Mouse (Mus musculus) E14TG2a.4 (cell line): ENCODE data around the gene Lss.

ENCODE experiments used
- H3K27me3 ChIP-seq: 2 replicates; pipeline ENCODE4 v1.6.1; 2014; ENCODE audit warnings: low read length, control low read depth; ENCODE audit not compliant: insufficient read depth
- H3K36me3 ChIP-seq: 2 replicates; pipeline ENCODE4 v1.6.1; 2014; ENCODE audit warnings: low read length, control low read depth; ENCODE audit not compliant: insufficient read depth
- H3K4me1 ChIP-seq: replicated peaks from 2 replicates; pipeline ENCODE4 v1.6.1; 2014; ENCODE audit warnings: low read depth, low read length, control low read depth
- H3K4me3 ChIP-seq: replicated peaks from 2 replicates; pipeline ENCODE4 v1.5.1; 2014; ENCODE audit warnings: mild to moderate bottlenecking, low read length
- H3K9me3 ChIP-seq: 2 replicates; pipeline ENCODE4 v1.6.1; 2014; ENCODE audit warnings: low read length, control low read depth
- CTCF ChIP-seq: conservative IDR thresholded peaks from 2 replicates; pipeline ENCODE4 v1.5.1; 2014; ENCODE audit warnings: low read length
- NANOG ChIP-seq: IDR thresholded peaks from 2 replicates; pipeline ENCODE4 v1.6.1; 2014; ENCODE audit warnings: borderline replicate concordance, low read length, mixed read lengths
- POU5F1 ChIP-seq: IDR thresholded peaks from 2 replicates; pipeline ENCODE4 v1.6.1; 2014; ENCODE audit warnings: low read length, borderline replicate concordance

Lss gene

DNA sequence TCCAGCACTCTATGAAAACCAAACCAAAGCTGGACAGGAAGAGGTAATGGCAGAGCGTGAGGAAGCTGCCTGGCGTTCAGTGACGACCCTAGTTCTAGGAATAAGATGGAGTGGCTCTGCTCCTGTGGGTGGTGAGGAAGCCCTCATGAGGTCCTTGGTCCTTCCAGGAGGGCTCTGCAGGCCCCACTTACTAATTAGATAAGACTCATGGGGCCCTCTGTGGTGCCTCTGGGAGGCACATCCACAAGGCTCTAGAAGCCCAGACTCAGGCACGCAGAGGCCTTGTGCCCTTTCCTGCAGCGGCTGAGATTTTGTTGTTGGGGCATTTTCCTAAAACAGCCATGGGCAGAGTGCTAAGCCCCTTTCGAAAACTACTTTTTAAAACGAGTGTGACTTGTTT is 25.5 kb upstream of the Lss start:
- H3K4me1 ChIP-seq: no peaks in the 10 kb centered on the region
- no peak overlapping the region for H3K4me3 ChIP-seq
- peaks cover 96% of the 10 kb centered on the region for H3K36me3 ChIP-seq
- TF ChIP-seq POU5F1 (no peak), NANOG (no peak), CTCF (no peak)
- H3K27me3 ChIP-seq: no peaks in the 10 kb centered on the region
- H3K9me3 ChIP-seq: no peaks in the 10 kb centered on the region

DNA sequence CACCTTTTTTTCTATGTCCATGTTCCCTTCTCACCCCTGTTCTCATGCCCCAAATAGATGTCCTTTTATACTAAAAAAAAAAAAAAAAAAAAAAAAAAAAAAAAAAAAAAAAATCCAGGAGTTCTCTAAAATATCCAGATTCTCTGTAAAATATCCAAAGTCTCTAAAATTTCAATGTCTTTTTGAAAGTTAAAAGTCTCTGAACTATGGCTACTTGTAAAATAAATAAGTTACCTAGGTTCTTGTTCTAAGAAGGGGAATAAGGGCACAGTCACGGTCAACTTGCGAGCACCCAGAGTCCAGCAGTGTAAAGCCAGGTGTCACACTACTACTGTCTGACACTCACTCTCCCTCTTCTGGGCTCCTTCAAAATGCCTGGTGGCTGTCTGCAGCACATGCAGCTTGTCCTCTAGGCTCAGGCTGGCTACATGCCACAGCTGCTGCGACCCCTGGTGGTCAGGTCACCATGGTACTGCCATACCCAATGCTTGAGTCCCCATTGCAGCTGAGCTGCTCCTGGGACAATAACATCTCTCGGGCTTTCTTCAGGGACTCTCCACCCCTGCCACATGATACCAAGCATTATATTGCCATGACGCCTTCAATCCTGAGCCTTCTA is 18.3 kb upstream of the Lss start:
- H3K4me1 ChIP-seq: no peaks in the 10 kb centered on the region
- H3K36me3 ChIP-seq: peaks cover 78% of the 10 kb centered on the region
- TF ChIP-seq NANOG: no peak
- no peak for TF ChIP-seq POU5F1
- peak; percentile 91 for TF ChIP-seq CTCF
- peaks cover 6% of the 10 kb centered on the region for H3K9me3 ChIP-seq
- no peaks in the 10 kb centered on the region for H3K27me3 ChIP-seq
- H3K4me3 ChIP-seq: no peak overlapping the region

DNA sequence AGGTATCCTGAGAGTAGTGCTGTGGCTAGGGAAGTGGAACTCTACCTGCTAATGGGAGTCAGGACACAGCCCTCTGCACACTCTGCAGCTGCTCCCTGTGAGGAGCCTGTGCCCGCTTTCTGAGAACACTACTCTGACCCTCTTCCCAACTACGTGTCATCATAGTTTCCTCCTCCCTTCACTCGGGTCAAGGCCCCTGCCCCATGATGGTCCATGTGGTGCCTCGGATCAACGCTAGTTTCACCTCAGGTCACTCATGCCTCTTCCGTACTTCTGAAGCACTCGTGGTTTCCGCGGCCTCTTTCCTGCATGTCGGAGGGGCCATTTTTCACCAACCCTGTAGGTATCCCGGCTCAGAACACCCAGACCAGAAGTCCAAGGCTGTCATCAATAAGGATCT is 466 bp upstream of the Lss start:
- TF ChIP-seq POU5F1 (no peak), CTCF (no peak), NANOG (no peak)
- Histone ChIP-seq H3K4me1 (peaks cover 34% of the 10 kb centered on the region), H3K27me3 (no peaks in the 10 kb centered on the region), H3K36me3 (peaks cover 35% of the 10 kb centered on the region), H3K4me3 (peak overlapping the region; percentile 81), H3K9me3 (peaks cover 3% of the 10 kb centered on the region; the same call in 1 of the 2 replicates)

GRCm38 (mm10) chr10:76531828-76532227 is 440 bp downstream of the Lss start:
- H3K4me1 ChIP-seq: peaks cover 35% of the 10 kb centered on the region
- peaks cover 44% of the 10 kb centered on the region for H3K36me3 ChIP-seq
- H3K27me3 ChIP-seq: no peaks in the 10 kb centered on the region
- H3K9me3 ChIP-seq: no peaks in the 10 kb centered on the region
- TF ChIP-seq CTCF (no peak), POU5F1 (no peak), NANOG (no peak)
- peak overlapping the region; percentile 95 for H3K4me3 ChIP-seq

DNA sequence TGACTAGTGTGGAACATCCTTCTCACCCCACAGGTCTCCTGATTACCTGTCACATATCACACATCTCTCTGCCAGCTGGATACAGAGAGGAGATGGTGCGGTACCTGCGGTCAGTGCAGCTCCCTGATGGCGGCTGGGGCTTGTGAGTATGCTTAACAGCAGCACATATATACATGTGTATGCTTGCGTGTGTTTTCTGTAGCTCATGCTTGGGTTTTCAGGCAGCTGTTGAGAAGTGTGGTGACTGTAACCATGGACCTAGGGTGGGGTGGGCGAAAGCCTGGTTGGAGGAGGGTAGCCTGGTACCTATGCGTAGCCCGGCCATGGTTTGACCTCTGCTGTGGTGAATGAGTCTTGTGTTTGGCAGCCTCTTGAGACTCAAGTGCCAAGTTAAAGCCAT is 4.1 kb downstream of the Lss start:
- Histone ChIP-seq H3K9me3 (no peaks in the 10 kb centered on the region), H3K27me3 (no peaks in the 10 kb centered on the region), H3K4me1 (peaks cover 36% of the 10 kb centered on the region), H3K4me3 (no peak overlapping the region), H3K36me3 (peaks cover 81% of the 10 kb centered on the region)
- TF ChIP-seq CTCF (no peak), NANOG (no peak), POU5F1 (no peak)

- Histone ChIP-seq H3K4me1 (peaks cover 22% of the 10 kb centered on the region), H3K36me3 (peaks cover 100% of the 10 kb centered on the region), H3K9me3 (no peaks in the 10 kb centered on the region), H3K27me3 (no peaks in the 10 kb centered on the region), H3K4me3 (no peak overlapping the region)
- no peak for TF ChIP-seq CTCF
- no peak for TF ChIP-seq POU5F1
- no peak for TF ChIP-seq NANOG
Observed at GRCm38 (mm10) chr10:76537619-76538018, 6.2 kb downstream of the Lss start.

GRCm38 (mm10) chr10:76541336-76542085 is 10.1 kb downstream of the Lss start:
- Histone ChIP-seq H3K4me1 (peaks cover 7% of the 10 kb centered on the region), H3K9me3 (no peaks in the 10 kb centered on the region), H3K36me3 (peaks cover 100% of the 10 kb centered on the region), H3K4me3 (no peak overlapping the region), H3K27me3 (no peaks in the 10 kb centered on the region)
- TF ChIP-seq POU5F1: no peak
- no peak for TF ChIP-seq CTCF
- no peak for TF ChIP-seq NANOG

- H3K9me3 ChIP-seq: no peaks in the 10 kb centered on the region
Observed at GRCm38 (mm10) chr10:76542636-76543375, 11.4 kb downstream of the Lss start.

More at GRCm38 (mm10) chr10:76542636-76543375, 11.4 kb downstream of the Lss start:
- Histone ChIP-seq H3K27me3 (no peaks in the 10 kb centered on the region), H3K36me3 (peaks cover 100% of the 10 kb centered on the region), H3K4me1 (no peaks in the 10 kb centered on the region; the same call in 1 of the 2 replicates), H3K4me3 (no peak overlapping the region)
- no peak for TF ChIP-seq CTCF
- no peak for TF ChIP-seq POU5F1
- no peak for TF ChIP-seq NANOG
